In genomic region chr6:125418744-125419143, GRCm38 (mm10) we compare ENCODE assay signal across 8 mouse cellular contexts. TPM values are rescaled to one million over a fixed set of nuclear protein-coding genes. Genes with fewer than 3 reads are reported as not detected.
DNase-seq lines count a peak whose midpoint lies in the region; ATAC-seq lines count a peak whose summit lies in the region.

No protein-coding gene starts in this region.

- no peaks in the 10 kb centered on the region for H3K9me3 ChIP-seq in embryonic facial prominence, embryonic 12.5 days
- H3K9me3 ChIP-seq in limb, embryonic 13.5 days, result no peaks in the 10 kb centered on the region

- H3K9ac ChIP-seq in embryonic facial prominence, embryonic 12.5 days, result no peak overlapping the region
- H3K9ac ChIP-seq in limb, embryonic 13.5 days, result no peak overlapping the region

- peaks cover 8% of the 10 kb centered on the region; the same call in 1 of the 2 replicates for H3K4me1 ChIP-seq in embryonic facial prominence, embryonic 12.5 days
- H3K4me1 ChIP-seq in limb, embryonic 13.5 days, result peaks cover 24% of the 10 kb centered on the region

- H3K4me3 ChIP-seq in embryonic facial prominence, embryonic 12.5 days, result no peak overlapping the region
- no peak overlapping the region for H3K4me3 ChIP-seq in limb, embryonic 13.5 days

- ATAC-seq in embryonic facial prominence, embryonic 12.5 days (ENCODE audit: insufficient number of reproducible peaks, insufficient read depth, low FRiP score, low TSS enrichment), result 0 out of 2 replicates have a peak, but pooled peaks have one; percentile 47
- 0 out of 2 replicates have a peak, but pooled peaks have one; percentile 42 for ATAC-seq in limb, embryonic 13.5 days (ENCODE audit: low FRiP score, low read depth)

- WGBS in embryonic facial prominence, embryonic 12.5 days, result 13% methylated on average over 9 of the region's 9 CpGs
- 14% methylated on average over 9 of the region's 9 CpGs for WGBS in limb, embryonic 13.5 days

- no peak overlapping the region for H3K27ac ChIP-seq in embryonic facial prominence, embryonic 12.5 days
- no peak overlapping the region for H3K27ac ChIP-seq in limb, embryonic 13.5 days

- no peak overlapping the region for H3K4me2 ChIP-seq in embryonic facial prominence, embryonic 12.5 days (replicated peaks)
- no peak overlapping the region for H3K4me2 ChIP-seq in limb, embryonic 13.5 days (replicated peaks)

- 0 out of 2 replicates have a peak, but pooled peaks cover 4% of the 10 kb centered on the region for H3K27me3 ChIP-seq in embryonic facial prominence, embryonic 12.5 days
- peaks cover 5% of the 10 kb centered on the region; the same call in 1 of the 2 replicates for H3K27me3 ChIP-seq in limb, embryonic 13.5 days

- peak; percentile 83 to 84 for DNase-seq in B cell, adult 2 months
- DNase-seq in adrenal gland, postnatal 4 days (ENCODE audit: low spot score in 2 of 2), result peak; percentile 51 to 80
- DNase-seq in heart, adult 9 months (ENCODE audit: low spot score in 2 of 2), result peak; percentile 50 to 71
- peak; percentile 70 for DNase-seq in kidney, adult 9 months
- peak; percentile 89 for DNase-seq in naive thymus-derived CD4-positive, alpha-beta T cell, adult 2 months (ENCODE audit: low read depth)
- DNase-seq in spleen, postnatal 36 days (ENCODE audit: low spot score in 2 of 2), result peak; percentile 55 to 71

- no peaks in the 10 kb centered on the region for H3K36me3 ChIP-seq in embryonic facial prominence, embryonic 12.5 days
- no peaks in the 10 kb centered on the region for H3K36me3 ChIP-seq in limb, embryonic 13.5 days

RNA-seq across cellular contexts. Expression of gene Plekhg6, which starts 38.2 kb away (rescaled TPM):
- under 1 TPM; 0.59 to 0.62 TPM for total RNA-seq in adrenal gland, postnatal 4 days (2021)
- 0.34 and 0.47 TPM in 2 replicates for polyA plus RNA-seq in embryonic facial prominence, embryonic 12.5 days (2016; fragmentation: Nextera tagmentation; extraction: Ambion mirVana)
- 0.67 and 0.86 TPM in 2 replicates for polyA plus RNA-seq in limb, embryonic 13.5 days (2015; fragmentation: Nextera tagmentation; extraction: Ambion mirVana)
